Mouse (Mus musculus): Measurements from ENCODE around the gene Iqch.

The Iqch gene

DNA sequence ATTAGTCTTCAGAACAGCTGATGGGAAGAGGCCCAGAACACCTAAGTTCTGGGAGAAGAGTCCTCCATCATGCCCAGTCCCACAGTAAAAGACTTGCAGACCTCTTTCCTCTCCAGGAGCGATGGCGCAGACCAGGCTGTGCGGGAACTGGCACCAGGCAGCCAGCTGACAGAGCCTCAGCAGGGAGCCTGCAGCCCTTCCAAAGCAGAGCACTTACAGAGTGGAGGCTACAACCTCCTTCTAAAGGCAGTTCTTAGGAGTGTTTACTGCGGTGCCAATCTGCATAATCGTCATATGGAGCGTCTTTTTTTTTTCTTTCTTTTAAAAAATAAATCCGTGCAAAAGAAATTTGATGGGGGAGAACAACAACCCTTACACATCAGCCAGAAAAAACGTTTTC lies 229.8 kb downstream of the Iqch start:
- no peak for DNase-seq (ENCODE audit: low spot score)
